ENCODE assay signal across 25 mouse cellular contexts in genomic region chr12:35357901-35358300, GRCm38 (mm10).
"Had no signal": no experiment of that assay in that cellular context is flagged by ENCODE, and none has a peak within 500 bp of the region (broad histone marks: within the 10 kb centered on the region; RNA-seq: fewer than 3 reads in every experiment).

No protein-coding gene starts in this region.

- H3K27ac ChIP-seq: heart, adult 2 months; hindbrain, embryonic 13.5 days; hindbrain, embryonic 15.5 days; kidney, embryonic 15.5 days; kidney, postnatal 0 days; limb, embryonic 13.5 days; limb, embryonic 15.5 days; liver, embryonic 12.5 days; liver, embryonic 14.5 days had no signal

- H3K4me1 ChIP-seq: heart, embryonic 12.5 days; hindbrain, embryonic 13.5 days; hindbrain, embryonic 15.5 days; kidney, embryonic 15.5 days; limb, embryonic 13.5 days; limb, embryonic 15.5 days; liver, embryonic 12.5 days had no signal

- H3K27me3 ChIP-seq: heart, embryonic 12.5 days; hindbrain, embryonic 13.5 days; hindbrain, embryonic 15.5 days; kidney, embryonic 15.5 days; limb, embryonic 13.5 days; limb, embryonic 15.5 days; liver, embryonic 12.5 days had no signal

- DNase-seq: gastrocnemius, postnatal 14 days; gastrocnemius, postnatal 36 days; heart, adult 11 months; heart, adult 2 months; heart, postnatal 10 days; heart, postnatal 36 days; kidney, adult 11 months; kidney, adult 2 months; kidney, adult 9 months; kidney, postnatal 14 days; kidney, postnatal 36 days; layer of hippocampus, adult 9-11 months; layer of hippocampus, postnatal 36 days; left cerebral cortex, postnatal 4 days had no signal

- ATAC-seq: inflammation-experienced regulatory T-cells, adult 6 months; intestine, embryonic 16.5 days; liver, embryonic 12.5 days had no signal

- H3K4me3 ChIP-seq: heart, adult 2 months; heart, embryonic 12.5 days; hindbrain, embryonic 13.5 days; hindbrain, embryonic 15.5 days; kidney, embryonic 15.5 days; limb, embryonic 13.5 days; limb, embryonic 15.5 days; liver, embryonic 12.5 days had no signal
